Mouse (Mus musculus) liver, adult 2 months (tissue): Measurements from ENCODE around the gene Fam43b.

ENCODE experiments used
- CTCF ChIP-seq: fragments of 200-500 bp; IDR thresholded peaks from 2 replicates; pipeline ENCODE4 v1.5.1; 2011; ENCODE audit warnings: low read depth, low read length, control low read depth
- POLR2A ChIP-seq: fragments of 200-500 bp; IDR thresholded peaks from 2 replicates; pipeline ENCODE4 v1.6.1; 2011; ENCODE audit warnings: low read length, control low read depth; ENCODE audit not compliant: insufficient read depth; ENCODE audit errors: extremely low read depth

DNA sequence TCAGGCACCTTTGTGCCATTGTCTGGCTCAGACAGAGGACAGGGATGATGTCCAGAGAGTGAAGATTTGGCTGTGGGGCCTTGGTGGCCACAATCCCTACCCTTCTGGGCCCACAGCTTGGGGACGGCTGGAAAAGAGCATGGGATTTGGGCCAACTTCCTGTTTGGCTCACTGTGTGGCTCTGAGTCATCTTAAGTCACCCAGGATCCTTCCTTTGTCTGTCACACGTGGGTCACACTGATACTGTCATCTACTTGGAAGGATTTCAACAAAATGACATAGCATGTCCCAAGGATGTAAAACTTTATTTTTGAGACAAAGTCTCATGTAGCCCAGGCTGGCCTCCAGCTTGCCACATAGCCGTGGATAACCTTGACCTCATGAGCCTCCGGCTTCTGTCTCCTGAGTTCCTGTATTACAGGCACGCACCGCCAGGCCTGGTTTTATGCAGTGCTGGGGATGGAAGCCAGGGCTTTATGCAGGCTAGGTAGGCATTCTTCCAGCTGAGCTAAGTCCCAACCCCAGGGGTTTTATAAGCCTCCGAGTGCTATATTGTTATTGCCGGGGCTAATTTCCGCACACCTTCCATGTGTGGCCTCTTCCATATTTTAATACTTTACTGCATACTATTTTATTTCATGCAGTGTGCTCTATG is 51.3 kb downstream of the Fam43b start:
- TF ChIP-seq POLR2A (no peak), CTCF (0 out of 2 replicates have a peak, but pooled peaks have one; percentile 6)
